Mouse (Mus musculus) ES-Bruce4 (cell line): ENCODE measurements around the gene Aff3.

Experiments used
- CTCF ChIP-seq: IDR thresholded peaks from one replicate; pipeline ENCODE4 v1.8.1; 2011; ENCODE audit warnings: low read depth, low read length
- EP300 ChIP-seq: IDR thresholded peaks from 2 replicates; pipeline ENCODE4 v1.6.1; 2011; ENCODE audit warnings: low read depth, low read length; ENCODE audit not compliant: insufficient read depth
- POLR2A ChIP-seq: IDR thresholded peaks from one replicate; pipeline ENCODE4 v1.8.1; 2011; ENCODE audit warnings: low read length; ENCODE audit not compliant: insufficient read depth

GRCm38 (mm10) chr1:38700646-38701045 lies 35.9 kb upstream of the Aff3 start:
- TF ChIP-seq EP300 = no peak
- no peak for TF ChIP-seq CTCF
- no peak for TF ChIP-seq POLR2A
